Comparison of ENCODE assay signal across 22 mouse cellular contexts in the genomic region with DNA sequence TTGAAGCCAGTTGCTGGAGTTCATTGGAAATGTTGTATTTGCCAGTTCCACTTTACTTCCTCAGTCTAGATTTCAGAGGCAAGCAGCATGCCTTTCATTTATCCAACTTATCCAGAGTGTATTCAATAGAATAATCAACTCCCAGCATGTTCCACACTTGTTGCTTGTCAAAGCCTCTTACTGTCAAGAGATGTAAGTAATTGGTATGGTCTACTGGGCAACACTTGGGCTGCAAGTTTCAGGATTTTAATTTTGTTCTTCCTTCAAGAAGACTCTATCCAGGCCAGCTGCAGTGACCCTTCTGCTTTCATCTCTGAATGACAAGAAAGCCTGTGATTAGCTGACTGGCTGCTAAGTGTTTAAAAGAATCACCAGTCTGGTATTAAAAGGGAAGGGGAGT.
DNase-seq lines count a peak whose midpoint lies in the region; ATAC-seq and TF ChIP-seq lines count a peak whose summit lies in the region.
"Had no signal": no experiment of that assay in that cellular context is flagged by ENCODE, and none has a peak within 500 bp of the region (broad histone marks: within the 10 kb centered on the region; RNA-seq: fewer than 3 reads in every experiment).

No protein-coding gene starts in this region.

- TF ChIP-seq CTCF in midbrain, postnatal 0 days (IDR thresholded peaks at IDR 0.05), result no peak

- no peaks in the 10 kb centered on the region for H3K9me3 ChIP-seq in forebrain, embryonic 10.5 days
- no peaks in the 10 kb centered on the region for H3K9me3 ChIP-seq in forebrain, embryonic 13.5 days (replicated peaks)
- no peaks in the 10 kb centered on the region for H3K9me3 ChIP-seq in forebrain, embryonic 16.5 days (ENCODE audit: control insufficient read depth, low read length)
- no peaks in the 10 kb centered on the region for H3K9me3 ChIP-seq in midbrain, postnatal 0 days (ENCODE audit: low read length)
- H3K9me3 ChIP-seq: heart, embryonic 13.5 days; limb, embryonic 10.5 days; liver, embryonic 15.5 days had no signal

- no peak overlapping the region for H3K27ac ChIP-seq in forebrain, embryonic 10.5 days
- no peak overlapping the region for H3K27ac ChIP-seq in forebrain, embryonic 13.5 days
- H3K27ac ChIP-seq in forebrain, embryonic 16.5 days (ENCODE audit: low read length), result no peak overlapping the region
- no peak overlapping the region for H3K27ac ChIP-seq in midbrain, postnatal 0 days (ENCODE audit: low read depth, low read length)
- H3K27ac ChIP-seq: heart, adult 2 months; heart, embryonic 13.5 days; kidney, postnatal 0 days; limb, embryonic 10.5 days; liver, embryonic 15.5 days had no signal

- peak; percentile 15 for DNase-seq in forebrain, embryonic 10.5 days (ENCODE audit: extremely low spot score, low spot score)
- peak; percentile 10 for DNase-seq in brain, adult 2 months (ENCODE audit: low read depth, low spot score)
- DNase-seq in midbrain, postnatal 0 days (ENCODE audit: low spot score), result peak; percentile 5
- no peak for DNase-seq in kidney, postnatal 25 days
- DNase-seq: adrenal gland, postnatal 36 days; cerebellum, adult 11-12 months; cerebellum, postnatal 10 days; gastrocnemius, postnatal 36 days; heart, adult 2 months; heart, postnatal 14 days; kidney, adult 18-20 months; liver; lung, postnatal 4 days; thymus, postnatal 14 days had no signal

- H3K9ac ChIP-seq in forebrain, embryonic 13.5 days, result no peak overlapping the region
- no peak overlapping the region for H3K9ac ChIP-seq in forebrain, embryonic 16.5 days (replicated peaks; ENCODE audit: low read depth, low read length)
- no peak overlapping the region for H3K9ac ChIP-seq in midbrain, postnatal 0 days (replicated peaks; ENCODE audit: low read length, poor library complexity, severe bottlenecking)
- H3K9ac ChIP-seq: heart, embryonic 13.5 days; liver, embryonic 15.5 days had no signal

- H3K4me2 ChIP-seq in forebrain, embryonic 13.5 days, result no peak overlapping the region
- no peak overlapping the region for H3K4me2 ChIP-seq in forebrain, embryonic 16.5 days (ENCODE audit: low read length)
- no peak overlapping the region for H3K4me2 ChIP-seq in midbrain, postnatal 0 days (ENCODE audit: low read depth, low read length, poor library complexity, severe bottlenecking)
- H3K4me2 ChIP-seq: heart, embryonic 13.5 days; liver, embryonic 15.5 days had no signal

- no peak overlapping the region for H3K4me3 ChIP-seq in forebrain, embryonic 10.5 days
- no peak overlapping the region for H3K4me3 ChIP-seq in forebrain, embryonic 13.5 days
- no peak overlapping the region for H3K4me3 ChIP-seq in forebrain, embryonic 16.5 days (replicated peaks; ENCODE audit: low read length)
- H3K4me3 ChIP-seq in midbrain, postnatal 0 days (ENCODE audit: low read depth, low read length), result no peak overlapping the region
- H3K4me3 ChIP-seq: heart, adult 2 months; heart, embryonic 13.5 days; limb, embryonic 10.5 days; liver, embryonic 15.5 days had no signal

- no peaks in the 10 kb centered on the region for H3K27me3 ChIP-seq in forebrain, embryonic 10.5 days (ENCODE audit: poor library complexity, severe bottlenecking)
- H3K27me3 ChIP-seq in forebrain, embryonic 13.5 days, result no peaks in the 10 kb centered on the region
- H3K27me3 ChIP-seq in forebrain, embryonic 16.5 days (replicated peaks; ENCODE audit: control insufficient read depth, insufficient read depth, low read length), result no peaks in the 10 kb centered on the region
- H3K27me3 ChIP-seq in midbrain, postnatal 0 days (ENCODE audit: insufficient read depth, low read length), result no peaks in the 10 kb centered on the region
- H3K27me3 ChIP-seq: heart, embryonic 13.5 days; liver, embryonic 15.5 days; Patski had no signal

- no peak for ATAC-seq in forebrain, embryonic 13.5 days
- ATAC-seq in forebrain, embryonic 16.5 days, result peak; percentile 20; the same call in 1 of the 2 replicates
- no peak for ATAC-seq in midbrain, postnatal 0 days (ENCODE audit: low FRiP score)
- no peak for ATAC-seq in megakaryocyte, adult 5-6 weeks (ENCODE audit: poor library complexity, severe bottlenecking)
- ATAC-seq: Patski had no signal

- no peaks in the 10 kb centered on the region for H3K36me3 ChIP-seq in forebrain, embryonic 10.5 days (replicated peaks)
- H3K36me3 ChIP-seq in forebrain, embryonic 13.5 days (ENCODE audit: poor library complexity, severe bottlenecking), result no peaks in the 10 kb centered on the region
- no peaks in the 10 kb centered on the region for H3K36me3 ChIP-seq in forebrain, embryonic 16.5 days (ENCODE audit: control insufficient read depth, insufficient read depth)
- H3K36me3 ChIP-seq in midbrain, postnatal 0 days (ENCODE audit: insufficient read depth, low read length), result no peaks in the 10 kb centered on the region
- H3K36me3 ChIP-seq: heart, embryonic 13.5 days; limb, embryonic 10.5 days; liver, embryonic 15.5 days had no signal

- H3K4me1 ChIP-seq in forebrain, embryonic 10.5 days, result peaks cover 10% of the 10 kb centered on the region
- H3K4me1 ChIP-seq in forebrain, embryonic 13.5 days, result 0 out of 2 replicates have a peak, but pooled peaks cover 6% of the 10 kb centered on the region
- H3K4me1 ChIP-seq in forebrain, embryonic 16.5 days (replicated peaks; ENCODE audit: control insufficient read depth, insufficient read depth, low read length), result no peaks in the 10 kb centered on the region
- no peaks in the 10 kb centered on the region for H3K4me1 ChIP-seq in midbrain, postnatal 0 days (ENCODE audit: insufficient read depth, low read length)
- H3K4me1 ChIP-seq: heart, embryonic 13.5 days; limb, embryonic 10.5 days; liver, embryonic 15.5 days had no signal

Comparison
In these comparisons a context has a peak if more than half of its experiments do, and no peak if none do; other contexts are left out.
1. DNase-seq: peak in forebrain, embryonic 10.5 days (single experiment), brain, adult 2 months (single experiment) and midbrain, postnatal 0 days (single experiment); none in kidney, postnatal 25 days (0 of 2).